Mouse (Mus musculus) adrenal gland, postnatal 25 days (tissue): ENCODE measurements around the gene Gm49486. TPM values are rescaled to one million over a fixed set of nuclear protein-coding genes. Genes with fewer than 3 reads are reported as not detected.

Experiments
- total RNA-seq: library from RNA; stranded (reverse); gene quantifications from 2 replicates; pipeline ENCODE4 v1.2.3, GENCODE M21; 2021

Gm49486 gene
- total RNA-seq, 1 experiment from 2014 or later = not detected

Other genes with a start within 250 kb of the Gm49486 start
- gene H1f0, start 200.9 kb upstream of the Gm49486 start, total RNA-seq = 159 and 217 TPM in 2 replicates
- gene Galr3, start 187.5 kb upstream of the Gm49486 start, total RNA-seq = 0.39 TPM in 1 of 2 replicates, not detected in the other
- 20.4 and 27.4 TPM in 2 replicates for gene Ankrd54, start 166.5 kb upstream of the Gm49486 start, total RNA-seq
- 150 and 151 TPM in 2 replicates for gene Eif3l, start 154.2 kb upstream of the Gm49486 start, total RNA-seq
- gene Micall1, start 120.5 kb upstream of the Gm49486 start, total RNA-seq = 42.9 and 57.5 TPM in 2 replicates
- gene Polr2f, start 88.4 kb upstream of the Gm49486 start, total RNA-seq = 110 and 122 TPM in 2 replicates
- gene 1700088E04Rik, start 88.1 kb upstream of the Gm49486 start, total RNA-seq = 6.3 and 7.2 TPM in 2 replicates
- 0.95 and 2.1 TPM in 2 replicates for gene Sox10, start 64.2 kb upstream of the Gm49486 start, total RNA-seq
- gene Pick1, start 218 bp upstream of the Gm49486 start, total RNA-seq = 20.8 and 26.1 TPM in 2 replicates
- not detected in 2 replicates for gene Slc16a8, start 25.4 kb downstream of the Gm49486 start, total RNA-seq
- gene Baiap2l2, start 56.1 kb downstream of the Gm49486 start, total RNA-seq = not detected in 2 replicates
- 28.4 and 31.9 TPM in 2 replicates for gene Pla2g6, start 99.0 kb downstream of the Gm49486 start, total RNA-seq
- gene Maff, start 117.2 kb downstream of the Gm49486 start, total RNA-seq = 2.2 and 3.1 TPM in 2 replicates
- gene Tmem184b, start 174.2 kb downstream of the Gm49486 start, total RNA-seq = 47.1 and 54.5 TPM in 2 replicates
- 92.0 and 115 TPM in 2 replicates for gene Csnk1e, start 226.2 kb downstream of the Gm49486 start, total RNA-seq